Mouse (Mus musculus) liver, postnatal 0 days (tissue): ENCODE results near the gene Shmt1. TPM values are rescaled to one million over a fixed set of nuclear protein-coding genes. Genes with fewer than 3 reads are reported as not detected.
"Not testable (repeated sequence)": the region's sequence is repeated elsewhere in the genome, so short reads cannot be mapped to it uniquely, and the experiment has no call there.

Source experiments
- ATAC-seq: fragments of 200-750 bp; cut with Nextera tagmentation; 2 replicates; pipeline ENCODE4 v1.8.0; 2017; ENCODE audit warnings: mild to moderate bottlenecking, moderate library complexity
- DNase-seq: peaks from one replicate; pipeline ENCODE4 v3.0.0-alpha.2; 2016
- H3K27ac ChIP-seq: fragments of 300-500 bp; sonication (generic); 2 replicates; pipeline ENCODE4 v1.5.1; 2014; ENCODE audit warnings: antibody characterized with exemption, moderate library complexity, mild to moderate bottlenecking, low read depth
- H3K27me3 ChIP-seq: fragments of 300-500 bp; sonication (generic); 2 replicates; pipeline ENCODE4 v1.6.1; 2014; ENCODE audit warnings: low read length, control low read depth, mixed read lengths; ENCODE audit not compliant: insufficient read depth
- H3K36me3 ChIP-seq: fragments of 300-500 bp; sonication (generic); replicated peaks from 2 replicates; pipeline ENCODE4 v1.6.1; 2014; ENCODE audit warnings: mild to moderate bottlenecking, control low read depth, low read length, moderate library complexity, mixed read lengths; ENCODE audit not compliant: insufficient read depth
- H3K4me1 ChIP-seq: fragments of 300-500 bp; sonication (generic); 2 replicates; pipeline ENCODE4 v1.6.1; 2014; ENCODE audit warnings: antibody characterized with exemption, mild to moderate bottlenecking, control low read depth; ENCODE audit not compliant: insufficient read depth
- H3K4me2 ChIP-seq: fragments of 300-500 bp; sonication (generic); 2 replicates; pipeline ENCODE4 v1.6.1; 2014; ENCODE audit warnings: low read depth, mild to moderate bottlenecking, low read length, moderate library complexity, mixed read lengths
- H3K4me3 ChIP-seq: fragments of 300-500 bp; sonication (generic); 2 replicates; pipeline ENCODE4 v1.5.1; 2014; ENCODE audit warnings: low read depth, low read length
- H3K9ac ChIP-seq: fragments of 300-500 bp; sonication (generic); replicated peaks from 2 replicates; pipeline ENCODE4 v1.6.1; 2014; ENCODE audit warnings: mild to moderate bottlenecking, moderate library complexity
- H3K9me3 ChIP-seq: fragments of 300-500 bp; sonication (generic); 2 replicates; pipeline ENCODE4 v1.6.1; 2016; ENCODE audit warnings: mild to moderate bottlenecking, control low read depth, low read length, mixed read lengths
- CTCF ChIP-seq: sonication (generic); IDR thresholded peaks from 2 replicates; pipeline ENCODE4 v1.5.1; 2016; ENCODE audit warnings: antibody characterized with exemption, low read depth
- EP300 ChIP-seq: IDR thresholded peaks from 2 replicates; pipeline ENCODE4 v1.6.1; 2016; ENCODE audit warnings: antibody characterized with exemption, low read depth, mild to moderate bottlenecking
- WGBS: fragments of 180-500 bp; shearing (Covaris S2); extraction: QIAGEN DNeasy Blood & Tissue Kit; methylation state at CpG from one replicate; pipeline ENCODE4 v1.1.7; 2014; ENCODE audit not compliant: insufficient replicate concordance; 5-methylcytosine and 5-hydroxymethylcytosine counted together
- polyA plus RNA-seq: library from polyadenylated mRNA; unstranded; fragments of >200 nt; fragmentation: Nextera tagmentation; extraction: Ambion mirVana; gene quantifications from 2 replicates; pipeline ENCODE4 v1.2.1, GENCODE M21; 2015

The Shmt1 gene
- 100 and 103 TPM in 2 replicates for polyA plus RNA-seq

- ATAC-seq, H3K27me3 ChIP-seq, DNase-seq, H3K9me3 ChIP-seq, H3K36me3 ChIP-seq: not testable (repeated sequence)
- Histone ChIP-seq H3K4me3 (peak within 1 kb of the TSS; percentile 47), H3K27ac (peak within 1 kb of the TSS; percentile 79), H3K9ac (peak within 1 kb of the TSS; percentile 44), H3K4me1 (peaks cover 15% of the 10 kb centered on the region), H3K4me2 (peak within 1 kb of the TSS; percentile 77)
- 31% methylated on average over 6 of the region's 6 CpGs for WGBS
Measured at GRCm38 (mm10) chr11:60811618-60812017, at the start of gene Shmt1. Gene Shmt1 (minus strand): TSS chr11:60811718.

GRCm38 (mm10) chr11:60856587-60856986 is 45.1 kb upstream of the Shmt1 start:
- Histone ChIP-seq H3K4me2 (no peak overlapping the region), H3K36me3 (peaks cover 48% of the 10 kb centered on the region), H3K9ac (no peak overlapping the region), H3K27me3 (no peaks in the 10 kb centered on the region), H3K4me3 (no peak overlapping the region), H3K9me3 (no peaks in the 10 kb centered on the region), H3K27ac (no peak overlapping the region), H3K4me1 (no peaks in the 10 kb centered on the region)
- no peak for ATAC-seq
- no peak for DNase-seq
- no peak for TF ChIP-seq EP300
- no peak for TF ChIP-seq CTCF
- 74% methylated on average over 3 of the region's 3 CpGs for WGBS

- TF ChIP-seq CTCF = no peak
- TF ChIP-seq EP300 = no peak
- DNase-seq (no peak), ATAC-seq (no peak)
- no peaks in the 10 kb centered on the region for H3K9me3 ChIP-seq
- H3K4me1 ChIP-seq = no peaks in the 10 kb centered on the region
- H3K27ac ChIP-seq = no peak overlapping the region
- no peak overlapping the region for H3K4me2 ChIP-seq
- H3K36me3 ChIP-seq = peaks cover 15% of the 10 kb centered on the region
- H3K27me3 ChIP-seq = no peaks in the 10 kb centered on the region
- H3K9ac ChIP-seq = no peak overlapping the region
- H3K4me3 ChIP-seq = no peak overlapping the region
- WGBS = 86% methylated on average over 5 of the region's 5 CpGs
Measured at GRCm38 (mm10) chr11:60845415-60845814, 33.9 kb upstream of the Shmt1 start.

- no peak for TF ChIP-seq EP300
- no peak for TF ChIP-seq CTCF
- no peaks in the 10 kb centered on the region for H3K9me3 ChIP-seq
- ATAC-seq (no peak), DNase-seq (no peak)
- H3K27ac ChIP-seq = no peak overlapping the region
- H3K9ac ChIP-seq = no peak overlapping the region
- 0 out of 2 replicates have a peak, but pooled peaks cover 3% of the 10 kb centered on the region for H3K4me1 ChIP-seq
- no peak overlapping the region for H3K4me3 ChIP-seq
- H3K36me3 ChIP-seq = peaks cover 12% of the 10 kb centered on the region; the same call in 1 of the 2 replicates
- H3K27me3 ChIP-seq = no peaks in the 10 kb centered on the region
- 80% methylated on average over 5 of the region's 5 CpGs for WGBS
- H3K4me2 ChIP-seq = no peak overlapping the region
Measured at GRCm38 (mm10) chr11:60843412-60843811, 31.9 kb upstream of the Shmt1 start.

- no peaks in the 10 kb centered on the region for H3K27me3 ChIP-seq
- DNase-seq (no peak), ATAC-seq (no peak)
- peaks cover 7% of the 10 kb centered on the region; the same call in 1 of the 2 replicates for H3K36me3 ChIP-seq
- no peak overlapping the region for H3K4me2 ChIP-seq
- no peak overlapping the region for H3K4me3 ChIP-seq
- TF ChIP-seq CTCF (no peak), EP300 (no peak)
- no peaks in the 10 kb centered on the region for H3K9me3 ChIP-seq
- H3K4me1 ChIP-seq = peaks cover 12% of the 10 kb centered on the region; the same call in 1 of the 2 replicates
- no peak overlapping the region for H3K27ac ChIP-seq
- no peak overlapping the region for H3K9ac ChIP-seq
- 84% methylated on average over 12 of the region's 12 CpGs for WGBS
Measured at GRCm38 (mm10) chr11:60841467-60842200, 30.1 kb upstream of the Shmt1 start.

GRCm38 (mm10) chr11:60837644-60838406 is 26.3 kb upstream of the Shmt1 start:
- 53% methylated on average over 10 of the region's 10 CpGs for WGBS
- TF ChIP-seq CTCF (no peak), EP300 (no peak)
- peak; percentile 84 for ATAC-seq
- peak; percentile 37 for DNase-seq
- H3K27ac ChIP-seq = peak overlapping the region; percentile 77
- H3K4me2 ChIP-seq = peak overlapping the region; percentile 48
- no peaks in the 10 kb centered on the region for H3K9me3 ChIP-seq
- no peaks in the 10 kb centered on the region for H3K27me3 ChIP-seq
- no peaks in the 10 kb centered on the region for H3K36me3 ChIP-seq
- H3K4me3 ChIP-seq = no peak overlapping the region
- peak overlapping the region; percentile 44; the same call in 1 of the 2 replicates for H3K9ac ChIP-seq
- H3K4me1 ChIP-seq = peaks cover 12% of the 10 kb centered on the region; the same call in 1 of the 2 replicates
